Mouse (Mus musculus): ENCODE data around the gene Smim13.

Smim13 gene

DNA sequence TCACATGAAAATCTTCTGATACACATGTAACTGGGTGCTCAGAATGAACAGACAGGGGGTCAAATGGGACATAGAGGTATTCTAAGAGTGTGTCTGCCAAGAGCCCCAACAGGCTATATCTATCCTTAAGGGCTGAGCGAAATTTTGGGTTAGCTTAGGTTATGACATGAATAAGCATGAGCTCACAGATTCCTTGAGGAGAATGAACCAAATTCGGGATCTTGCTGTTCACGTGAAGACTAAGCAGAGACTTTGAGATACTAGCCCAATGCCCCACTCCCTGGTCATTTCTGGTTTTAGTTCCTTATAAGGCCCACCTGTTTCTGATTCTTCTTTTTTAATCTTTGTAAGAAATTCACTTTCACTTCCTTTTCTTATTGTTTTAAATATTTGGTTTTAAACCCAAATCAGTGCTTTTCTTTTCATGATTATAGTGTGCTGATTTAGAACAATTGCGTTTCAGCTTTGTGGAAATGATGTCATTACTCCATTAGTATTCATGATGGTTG is 41.9 kb downstream of the Smim13 start:
- DNase-seq (ENCODE audit: low spot score): no peak

DNA sequence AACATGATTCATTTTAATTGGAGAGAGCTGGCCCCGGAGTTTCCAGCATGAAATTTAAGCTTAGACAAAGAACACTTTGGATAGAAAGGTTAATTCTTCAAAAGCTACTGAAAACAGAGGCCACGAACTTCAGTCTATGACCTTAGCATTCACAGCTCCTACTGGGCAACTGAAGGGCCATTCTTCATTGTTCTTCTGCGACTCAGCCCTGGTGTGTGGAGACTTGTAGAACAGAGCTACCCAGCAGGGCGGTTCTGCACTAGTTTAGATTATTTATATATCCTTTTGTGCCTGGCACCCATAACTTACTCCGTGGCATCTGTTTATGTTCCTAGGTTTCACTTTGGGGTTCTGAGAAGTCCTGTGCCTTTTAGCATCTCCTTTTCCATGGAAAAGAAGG is 44.0 kb downstream of the Smim13 start:
- no peak for DNase-seq (ENCODE audit: low spot score)

DNA sequence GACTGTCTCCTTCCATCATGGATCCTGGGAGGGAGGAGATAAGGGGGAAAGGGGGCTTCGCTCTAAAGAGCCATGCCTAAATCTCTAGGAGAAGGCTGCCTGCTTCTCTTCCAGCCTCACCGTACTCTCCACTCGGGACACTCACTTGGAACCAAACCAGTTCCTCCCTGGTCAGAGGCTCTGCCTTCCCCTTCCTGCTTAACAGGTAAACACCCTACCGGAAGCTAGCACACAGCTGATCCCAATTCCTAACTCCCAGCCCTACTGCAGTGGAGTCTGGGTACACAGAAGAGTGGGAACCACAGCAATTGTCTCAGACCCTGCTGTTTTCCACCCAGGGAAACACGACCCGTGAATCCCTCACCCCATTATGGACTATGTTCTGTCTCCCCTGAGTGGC is 46.2 kb downstream of the Smim13 start:
- DNase-seq (ENCODE audit: low spot score): no peak

DNA sequence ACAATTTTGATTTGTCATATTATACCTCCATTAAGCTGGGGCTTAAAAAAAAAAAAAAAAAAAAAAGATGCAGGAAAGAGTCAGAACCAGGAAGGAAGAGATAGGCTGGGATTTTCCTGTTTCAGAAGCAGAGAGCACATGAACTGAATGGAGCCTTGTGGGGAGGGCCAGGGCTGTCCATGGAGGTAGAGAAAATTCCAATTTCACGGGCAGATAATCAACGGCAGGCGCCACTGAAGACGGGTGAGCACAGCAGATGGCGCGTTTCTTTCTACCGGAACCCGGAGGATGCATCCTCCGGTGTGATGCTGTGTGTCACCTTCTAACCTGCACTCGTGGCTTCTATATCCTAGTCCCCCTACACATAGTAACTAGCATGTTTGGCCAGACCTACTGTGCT is 46.8 kb downstream of the Smim13 start:
- no peak for DNase-seq (ENCODE audit: low spot score)

DNA sequence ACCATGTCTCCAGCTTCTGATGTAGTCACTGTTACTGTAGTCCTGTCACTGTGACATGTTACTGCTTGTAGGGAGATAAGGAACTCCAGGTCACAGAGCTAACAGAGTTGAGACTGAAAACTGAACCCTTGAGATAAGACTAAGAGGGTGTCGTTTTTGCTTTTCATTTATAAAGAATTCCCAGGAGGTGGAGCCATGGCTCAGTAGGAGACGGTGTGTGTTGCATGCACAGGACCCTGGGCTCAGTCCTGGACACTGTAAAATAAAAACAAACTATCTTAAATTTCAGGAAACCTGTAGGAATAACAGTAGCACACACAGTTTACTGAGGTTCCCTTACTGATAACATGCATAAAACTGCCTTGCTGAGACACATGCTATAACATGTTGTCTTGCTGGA is 48.9 kb downstream of the Smim13 start:
- DNase-seq (ENCODE audit: low spot score): no peak

DNA sequence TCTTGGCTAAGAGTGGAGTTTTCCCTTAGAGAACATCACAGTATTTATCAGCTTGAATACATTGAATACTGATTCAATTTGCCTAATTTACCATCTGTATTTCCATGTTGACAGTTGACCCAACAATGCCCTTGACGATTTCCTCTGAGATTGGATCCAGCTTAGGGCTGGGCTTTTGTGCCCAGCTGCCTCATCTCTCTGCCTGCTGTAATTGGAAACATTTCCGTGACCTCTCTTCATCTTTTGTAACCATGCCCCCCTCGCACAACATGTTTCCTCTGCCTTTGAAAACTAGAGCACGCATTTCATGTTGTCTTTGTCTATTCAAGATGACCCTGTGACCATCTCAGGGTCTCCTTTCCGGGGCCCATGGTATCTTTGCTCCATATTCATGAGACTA is 49.4 kb downstream of the Smim13 start:
- no peak for DNase-seq (ENCODE audit: low spot score)

DNA sequence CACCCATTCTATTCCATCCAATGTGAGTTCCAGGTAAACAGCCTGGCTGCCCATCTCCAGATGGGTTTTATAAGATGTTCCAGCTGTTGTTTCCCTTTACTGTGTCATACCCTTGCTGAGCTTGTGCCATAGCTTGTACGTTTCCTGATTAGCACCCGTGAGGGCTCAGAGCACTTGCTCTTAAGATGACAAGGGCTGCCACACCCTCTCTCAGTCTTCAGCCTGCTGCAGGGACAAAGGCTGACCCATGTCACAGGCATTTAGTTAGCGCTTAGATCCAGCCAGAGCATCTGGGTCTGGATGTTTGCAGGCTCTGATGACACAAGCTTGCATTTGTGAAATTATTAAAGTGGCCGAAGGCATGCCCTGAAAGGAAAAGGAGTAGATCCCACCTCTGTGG is 50.4 kb downstream of the Smim13 start:
- no peak for DNase-seq (ENCODE audit: low spot score)

DNA sequence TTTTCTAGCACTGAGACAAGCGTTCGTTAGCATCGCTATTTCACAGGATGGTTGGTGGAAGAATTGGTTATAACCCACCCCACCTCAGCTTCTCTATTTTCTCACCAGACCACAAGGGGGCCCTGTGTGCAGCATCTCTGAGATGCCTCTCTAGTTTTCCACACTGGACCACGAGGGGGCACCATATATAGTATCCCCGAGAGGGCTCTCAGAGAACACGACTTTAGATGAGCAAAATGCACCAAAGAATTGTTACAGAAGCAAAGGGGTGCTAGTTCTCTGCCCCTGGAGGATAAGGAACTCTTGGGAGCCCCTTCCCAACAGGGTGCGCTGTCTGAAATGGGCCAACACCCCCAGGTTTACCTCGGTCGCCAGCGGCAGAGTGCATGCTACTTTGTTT is 53.1 kb downstream of the Smim13 start:
- peak; percentile 60 for DNase-seq (ENCODE audit: low spot score)

DNA sequence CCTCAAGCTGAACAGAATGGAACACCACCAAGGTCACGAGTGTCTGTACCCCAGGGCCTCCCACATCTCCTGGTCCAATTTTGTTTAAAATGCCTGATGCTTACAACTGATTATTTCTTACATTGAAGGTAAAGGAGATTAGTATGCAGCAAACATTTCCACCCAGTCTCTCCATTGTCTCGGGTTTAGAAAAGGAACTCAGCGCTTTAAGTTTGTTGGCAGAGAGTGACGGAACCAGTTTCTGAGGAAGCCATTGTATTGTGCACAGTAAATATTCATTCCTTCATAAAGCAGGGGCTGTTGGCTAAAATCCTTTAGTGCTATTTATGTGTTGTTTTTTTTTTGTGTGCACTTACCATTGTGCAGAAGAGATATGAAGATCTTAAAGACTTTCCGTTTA is 71.1 kb downstream of the Smim13 start:
- no peak for DNase-seq (ENCODE audit: low spot score)

DNA sequence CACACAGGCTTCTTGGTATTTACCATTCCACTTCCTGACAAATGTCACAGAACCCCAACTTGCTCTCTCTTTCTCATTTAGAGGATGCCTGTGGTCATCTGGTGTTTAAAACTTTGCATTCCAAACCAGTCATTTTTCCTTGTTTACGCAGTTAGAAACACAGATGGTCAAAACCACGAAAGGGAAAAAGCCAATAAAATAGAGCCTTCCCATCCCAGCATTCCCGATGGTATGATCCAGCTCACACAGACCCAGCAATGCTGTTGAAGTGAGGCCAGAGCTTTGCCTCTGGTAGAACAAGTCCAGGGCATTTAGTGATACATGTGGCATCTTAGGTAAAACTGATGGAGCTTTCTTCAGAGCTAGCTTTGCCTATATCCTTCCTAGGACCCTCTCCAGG is 71.8 kb downstream of the Smim13 start:
- DNase-seq (ENCODE audit: low spot score): no peak

DNA sequence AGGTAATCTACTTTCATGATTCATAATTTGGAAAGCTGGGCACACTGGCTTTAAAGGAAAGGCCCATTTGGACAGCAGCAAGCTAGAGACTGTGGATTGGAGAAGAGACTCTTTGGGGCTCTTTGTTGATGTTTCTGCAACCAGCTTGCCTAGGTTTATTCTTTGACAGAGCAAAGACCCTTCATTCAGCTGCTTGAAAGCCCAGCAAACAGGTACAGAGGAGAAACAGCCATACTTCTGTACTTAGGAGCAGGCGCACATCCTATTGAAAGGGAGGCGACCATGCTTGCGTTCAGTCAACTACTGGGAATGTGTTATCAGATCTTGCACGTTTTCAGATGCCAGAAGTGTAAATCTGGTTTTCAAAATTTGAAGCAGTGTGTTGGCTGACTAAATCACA is 75.0 kb downstream of the Smim13 start:
- no peak for DNase-seq (ENCODE audit: low spot score)

DNA sequence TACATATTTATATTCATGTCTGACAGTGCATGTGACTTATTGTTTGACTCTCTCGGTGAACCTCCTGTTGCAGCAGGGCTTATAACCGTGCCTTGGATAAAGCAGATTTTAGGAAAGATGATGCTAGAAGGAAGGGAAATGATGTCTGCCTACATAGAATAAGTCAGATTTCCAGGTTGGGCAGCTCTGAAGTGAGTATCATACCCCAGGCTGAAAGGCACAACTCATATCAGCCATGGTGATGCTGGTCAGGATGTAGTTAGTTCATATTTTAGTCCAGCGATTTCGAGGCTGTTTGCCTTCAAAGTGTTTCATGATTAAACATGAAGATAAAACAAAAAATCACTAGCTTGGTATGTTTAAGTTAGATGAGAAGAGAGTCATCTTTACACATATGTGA is 75.7 kb downstream of the Smim13 start:
- no peak for DNase-seq (ENCODE audit: low spot score)

DNA sequence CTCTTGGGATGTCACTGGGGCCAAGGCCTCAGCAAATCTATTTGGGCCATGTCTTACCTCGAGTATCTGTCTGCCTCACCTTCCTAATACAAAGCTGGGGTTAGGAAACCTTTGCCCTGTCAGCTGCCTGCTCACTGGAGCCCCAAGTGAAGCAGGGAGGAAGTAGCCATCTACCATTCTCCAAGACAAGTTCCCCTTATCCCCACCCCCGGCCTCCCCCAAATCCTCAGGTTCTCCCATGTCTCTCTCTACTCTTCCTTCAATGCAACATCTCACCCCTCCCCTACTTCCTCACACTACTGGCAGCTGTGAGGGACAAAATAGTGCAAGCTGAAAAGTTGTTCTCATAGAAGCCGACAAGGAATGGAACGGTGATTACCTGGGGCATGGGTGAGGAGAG is 76.5 kb downstream of the Smim13 start:
- DNase-seq (ENCODE audit: low spot score): no peak

All from testis, postnatal 14 days (tissue).